Mouse (Mus musculus) spleen, postnatal 0 days (tissue): ENCODE results near the gene Zfp277. TPM values are rescaled to one million over a fixed set of nuclear protein-coding genes. Genes with fewer than 3 reads are reported as not detected.

Experiments
- polyA plus RNA-seq: library from polyadenylated mRNA; unstranded; fragments of >200 nt; fragmentation: Nextera tagmentation; extraction: Ambion mirVana; gene quantifications from 2 replicates; pipeline ENCODE4 v1.2.1, GENCODE M21; 2015

The Zfp277 gene
- 11.9 and 15.5 TPM in 2 replicates for polyA plus RNA-seq

DNA sequence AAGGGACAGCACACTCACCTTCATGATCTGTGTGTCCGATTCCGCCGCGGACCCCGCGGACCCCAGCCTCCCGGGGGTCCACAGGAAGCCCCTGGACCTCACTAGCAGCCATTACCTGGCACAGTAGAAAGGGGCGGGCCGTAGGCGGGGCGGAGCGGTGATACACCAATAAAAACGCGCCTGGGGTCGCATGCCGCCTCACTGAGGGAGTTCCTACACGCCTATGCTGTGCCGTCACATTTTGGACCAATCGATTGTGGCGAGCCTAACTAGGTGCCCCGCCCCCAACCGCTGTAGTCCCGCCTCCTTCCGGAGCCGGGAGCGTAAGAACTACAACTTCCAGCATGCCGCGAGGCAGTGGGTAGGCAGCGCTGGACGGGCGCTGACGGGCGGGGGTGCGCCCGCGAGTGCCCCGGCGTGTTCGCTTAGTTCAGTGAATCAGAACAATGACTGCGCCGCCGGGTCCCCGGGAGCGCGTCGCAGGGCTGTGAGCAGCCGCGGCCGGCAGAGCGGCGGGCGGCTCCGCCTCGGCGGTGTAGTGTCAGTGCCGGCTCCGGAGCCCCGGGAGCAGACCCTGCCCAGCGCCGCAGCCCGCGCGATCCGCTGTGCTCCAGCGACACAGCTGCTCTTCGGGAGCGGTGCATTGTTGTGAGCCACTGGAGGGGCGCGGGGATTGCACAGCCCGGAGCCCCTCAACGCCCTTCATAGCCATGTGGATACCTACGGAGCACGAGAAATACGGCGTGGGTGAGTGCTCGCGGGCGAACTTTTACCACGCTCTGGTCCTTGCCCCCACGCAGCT lies at the start of gene Zfp277, which contains the start of gene Dock4:
Zfp277 (minus strand) TSS at position 255 of the 802 bp plus-strand sequence.
Dock4 (plus strand) TSS at position 305 of the 802 bp plus-strand sequence.

Other genes starting within 250 kb of the Zfp277 start
- 0.10 and 0.11 TPM in 2 replicates for gene Lsmem1, start 246.4 kb downstream of the Zfp277 start, polyA plus RNA-seq
- 77.2 and 79.3 TPM in 2 replicates for gene Ifrd1, start 197.4 kb downstream of the Zfp277 start, polyA plus RNA-seq
- 3.3 and 4.2 TPM in 2 replicates for gene Dock4, start 50 bp upstream of the Zfp277 start, polyA plus RNA-seq